Mouse (Mus musculus) heart, adult 18-20 months (tissue): ENCODE data around the gene Fam198a. TPM values are rescaled to one million over a fixed set of nuclear protein-coding genes. Genes with fewer than 3 reads are reported as not detected.

Experiments
- DNase-seq, 2 experiments: peaks; one replicate each; pipeline ENCODE4 v3.0.0; 2021 to 2022; ENCODE audit warnings: mixed read lengths in 1 of 2
- total RNA-seq, 2 experiments: library from RNA; stranded (reverse); gene quantifications; 2 replicates each; pipeline ENCODE4 v1.2.3; 2021

Gene Fam198a
- total RNA-seq, 2 experiments from 2014 or later = 0.26 to 0.47 TPM

GRCm38 (mm10) chr9:121926634-121927405, 24.0 kb upstream of the Fam198a start:
- no peak for DNase-seq

- no peak for DNase-seq
Measured at GRCm38 (mm10) chr9:121927721-121928120, 23.1 kb upstream of the Fam198a start.

GRCm38 (mm10) chr9:121928498-121928897, 22.3 kb upstream of the Fam198a start:
- peak; percentile 56 to 73 for DNase-seq

GRCm38 (mm10) chr9:121934856-121935255, 15.9 kb upstream of the Fam198a start:
- no peak for DNase-seq

GRCm38 (mm10) chr9:121936952-121937351, 13.8 kb upstream of the Fam198a start:
- DNase-seq = no peak

GRCm38 (mm10) chr9:121937451-121937864, 13.3 kb upstream of the Fam198a start:
- DNase-seq = no peak

- no peak for DNase-seq
Measured at GRCm38 (mm10) chr9:121937944-121938355, 12.8 kb upstream of the Fam198a start.

- peak in 1 of 2 experiments; percentile 14 for DNase-seq
Measured at GRCm38 (mm10) chr9:121943005-121943404, 7.8 kb upstream of the Fam198a start.

- no peak for DNase-seq
Measured at GRCm38 (mm10) chr9:121943628-121944027, 7.2 kb upstream of the Fam198a start.

GRCm38 (mm10) chr9:121947784-121948183, 3.0 kb upstream of the Fam198a start:
- DNase-seq = peak; percentile 56 to 85

GRCm38 (mm10) chr9:121948431-121948830, 2.4 kb upstream of the Fam198a start:
- DNase-seq = no peak

GRCm38 (mm10) chr9:121951114-121951423, 281 bp downstream of the Fam198a start:
- DNase-seq = no peak

GRCm38 (mm10) chr9:121952596-121952995, 1.8 kb downstream of the Fam198a start:
- DNase-seq = no peak

GRCm38 (mm10) chr9:121959966-121960635, 9.3 kb downstream of the Fam198a start:
- DNase-seq = peak; percentile 35 to 37

GRCm38 (mm10) chr9:121964941-121965340, 14.2 kb downstream of the Fam198a start:
- DNase-seq = no peak

- no peak for DNase-seq
Measured at GRCm38 (mm10) chr9:121968258-121968657, 17.5 kb downstream of the Fam198a start.

- no peak for DNase-seq
Measured at GRCm38 (mm10) chr9:121969841-121970381, 19.1 kb downstream of the Fam198a start.

- DNase-seq = peak in 1 of 2 experiments; percentile 61
Measured at GRCm38 (mm10) chr9:121973207-121973606, 22.4 kb downstream of the Fam198a start.

- DNase-seq = peak; percentile 62 to 66
Measured at GRCm38 (mm10) chr9:121974141-121974986, 23.6 kb downstream of the Fam198a start.

- no peak for DNase-seq
Measured at GRCm38 (mm10) chr9:121975321-121975720, 24.5 kb downstream of the Fam198a start.

- DNase-seq = no peak
Measured at GRCm38 (mm10) chr9:121981046-121981445, 30.3 kb downstream of the Fam198a start.

- DNase-seq = no peak
Measured at GRCm38 (mm10) chr9:121981466-121982105, 30.8 kb downstream of the Fam198a start.
